Mouse (Mus musculus) CD4-positive, CD25-positive, alpha-beta regulatory T cell, adult 4 months (primary cell): ENCODE measurements around the gene As3mt. TPM values are rescaled to one million over a fixed set of nuclear protein-coding genes. Genes with fewer than 3 reads are reported as not detected.

Experiments used
- ATAC-seq: one replicate; pipeline ENCODE4 v1.8.0; 2017
- polyA plus RNA-seq, 2 experiments: library from polyadenylated mRNA; unstranded; fragments of 100-300 nt; shearing (Covaris generic); gene quantifications; one replicate each; pipeline ENCODE4 v1.2.1; 2017

Gene As3mt
- polyA plus RNA-seq = 10 to 100 TPM; 15.1 to 15.2 TPM

GRCm38 (mm10) chr19:46707296-46708151, at the start of gene As3mt:
TSS of gene As3mt (plus strand) at chr19:46707458.
- ATAC-seq = peak; percentile 37

GRCm38 (mm10) chr19:46658348-46658747, 48.9 kb upstream of the As3mt start:
- no peak for ATAC-seq

GRCm38 (mm10) chr19:46658851-46659250, 48.4 kb upstream of the As3mt start:
- no peak for ATAC-seq

GRCm38 (mm10) chr19:46661511-46661910, 45.7 kb upstream of the As3mt start:
- no peak for ATAC-seq

- no peak for ATAC-seq
These were observed 45.0 kb upstream of the As3mt start for GRCm38 (mm10) chr19:46662214-46662613.

GRCm38 (mm10) chr19:46662784-46663183, 44.5 kb upstream of the As3mt start:
- no peak for ATAC-seq

- ATAC-seq = no peak
These were observed 41.8 kb upstream of the As3mt start for GRCm38 (mm10) chr19:46665474-46665873.

- ATAC-seq = no peak
These were observed 40.0 kb upstream of the As3mt start for GRCm38 (mm10) chr19:46667300-46667699.

- ATAC-seq = no peak
These were observed 39.0 kb upstream of the As3mt start for GRCm38 (mm10) chr19:46668263-46668662.

GRCm38 (mm10) chr19:46669802-46670201, 37.5 kb upstream of the As3mt start:
- no peak for ATAC-seq

GRCm38 (mm10) chr19:46670691-46671090, 36.6 kb upstream of the As3mt start:
- ATAC-seq = no peak

- ATAC-seq = no peak
These were observed 34.4 kb upstream of the As3mt start, which contains the start of gene Cyp17a1 for GRCm38 (mm10) chr19:46672766-46673418. TSS of gene Cyp17a1 (minus strand) at chr19:46673172.

GRCm38 (mm10) chr19:46675641-46676040, 31.6 kb upstream of the As3mt start:
- no peak for ATAC-seq

- no peak for ATAC-seq
These were observed 27.4 kb upstream of the As3mt start for GRCm38 (mm10) chr19:46679720-46680383.

- peak; percentile 99 for ATAC-seq
These were observed 17.5 kb upstream of the As3mt start, which contains the start of gene Borcs7 for GRCm38 (mm10) chr19:46689460-46690372. TSS of gene Borcs7 (plus strand) at chr19:46689906.

GRCm38 (mm10) chr19:46690387-46690786, 16.9 kb upstream of the As3mt start:
- no peak for ATAC-seq

GRCm38 (mm10) chr19:46691078-46691477, 16.2 kb upstream of the As3mt start:
- ATAC-seq = no peak

GRCm38 (mm10) chr19:46693146-46693545, 14.1 kb upstream of the As3mt start:
- no peak for ATAC-seq

- no peak for ATAC-seq
These were observed 10.8 kb upstream of the As3mt start for GRCm38 (mm10) chr19:46696482-46696881.

GRCm38 (mm10) chr19:46696943-46697342, 10.3 kb upstream of the As3mt start:
- ATAC-seq = no peak

- ATAC-seq = no peak
These were observed 9.3 kb upstream of the As3mt start for GRCm38 (mm10) chr19:46697840-46698517.
